Mouse (Mus musculus) CH12.LX (cell line): Measurements from ENCODE around the gene Tspan5.

ENCODE experiments used
- CTCF ChIP-seq, 2 experiments: IDR thresholded peaks in 1 of 2; conservative IDR thresholded peaks in 1 of 2; 2 replicates each; pipeline ENCODE4 v1.5.1; 2011 to 2012; ENCODE audit warnings: low read depth in 2 of 2, low read length in 2 of 2, improper control_type of control experiment in 1 of 2, inconsistent platforms in 1 of 2, mild to moderate bottlenecking in 1 of 2, moderate library complexity in 1 of 2
- EP300 ChIP-seq: IDR thresholded peaks from 2 replicates; pipeline ENCODE4 v1.6.1; 2011; ENCODE audit warnings: low read length, improper control_type of control experiment
- IRF4 ChIP-seq: IDR thresholded peaks from 2 replicates; pipeline ENCODE4 v1.6.1; 2014; ENCODE audit warnings: low read depth, mild to moderate bottlenecking, inconsistent platforms, low read length, improper control_type of control experiment
- MAFK ChIP-seq: IDR thresholded peaks from 2 replicates; pipeline ENCODE4 v1.6.1; 2011; ENCODE audit warnings: low read length, improper control_type of control experiment; ENCODE audit not compliant: insufficient replicate concordance
- POLR2A ChIP-seq: IDR thresholded peaks from 2 replicates; pipeline ENCODE4 v1.6.1; 2011; ENCODE audit warnings: low read depth, mild to moderate bottlenecking, improper control_type of control experiment, low read length

GRCm38 (mm10) chr3:138909313-138909712, 167.3 kb downstream of the Tspan5 start:
- TF ChIP-seq POLR2A (no peak), CTCF (conservative IDR thresholded peaks at IDR 0.05 in 1 of 2, IDR thresholded peaks at IDR 0.05 in 1 of 2; ENCODE audit: low read depth in 2 of 2, low read length in 2 of 2) (no peak), MAFK (0 out of 2 replicates have a peak, but pooled peaks have one; percentile 50), IRF4 (peak; percentile 91), EP300 (peak; percentile 91)
